Mouse (Mus musculus) naive thymus-derived CD4-positive, alpha-beta T cell, adult 5 months (primary cell): ENCODE measurements around the gene Fam98b. TPM values are rescaled to one million over a fixed set of nuclear protein-coding genes. Genes with fewer than 3 reads are reported as not detected.

Source experiments
- polyA plus RNA-seq: library from polyadenylated mRNA; unstranded; fragments of 100-300 nt; shearing (Covaris generic); gene quantifications from one replicate; pipeline ENCODE4 v1.2.1, GENCODE M21; 2017

Gene Fam98b
- 2.5 TPM for polyA plus RNA-seq

DNA sequence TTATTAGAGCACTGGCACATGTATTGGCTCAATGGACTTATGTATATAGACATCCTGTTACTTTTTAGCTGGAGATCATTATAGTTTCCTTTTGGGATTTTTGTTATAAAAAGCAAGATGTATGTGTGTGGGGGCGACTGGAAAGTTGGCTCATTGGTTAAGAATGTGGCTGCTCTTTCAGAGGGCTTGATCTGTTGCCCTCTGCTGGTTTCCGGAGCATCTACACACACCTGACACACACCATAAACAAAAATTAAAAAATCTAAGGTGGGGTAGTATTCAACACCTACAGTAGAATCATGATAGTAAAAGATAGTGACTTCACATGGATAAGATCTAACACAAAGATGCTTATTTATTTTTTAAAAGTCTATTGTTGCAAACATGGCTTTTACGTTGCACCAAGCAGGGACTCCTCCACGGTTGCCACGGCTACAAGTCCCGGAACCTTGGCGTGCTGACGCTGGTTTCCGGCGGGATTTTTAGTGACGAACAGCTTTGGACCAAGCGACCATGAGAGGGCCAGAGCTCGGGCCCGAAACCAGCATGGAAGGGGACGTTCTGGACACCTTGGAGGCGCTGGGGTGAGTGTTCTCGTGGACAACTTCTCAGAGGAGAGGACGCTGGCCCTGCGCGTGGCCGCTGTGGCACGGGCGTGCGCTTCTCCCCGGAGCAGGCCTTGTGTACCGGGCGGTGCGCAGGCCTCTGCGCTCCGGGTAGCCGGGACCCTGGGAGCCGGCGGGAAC, at the start of gene Fam98b:
TSS of gene Fam98b (plus strand) at position 485 of the 746 bp plus-strand sequence.

Other genes with a start within 250 kb of the Fam98b start
- 4.6 TPM for gene Spred1, start 128.4 kb upstream of the Fam98b start, polyA plus RNA-seq
- gene Rasgrp1, start 93.3 kb downstream of the Fam98b start, polyA plus RNA-seq, result 217 TPM